Mouse (Mus musculus): ENCODE measurements around the gene Shc2.

Shc2 gene

GRCm38 (mm10) chr10:79668771-79669575 lies 31.3 kb upstream of the Shc2 start, which contains the start of gene Tpgs1:
Tpgs1 (plus strand) TSS chr10:79669369.
- peak; percentile 85 to 86 for DNase-seq (ENCODE audit: low spot score in 2 of 2)

DNA sequence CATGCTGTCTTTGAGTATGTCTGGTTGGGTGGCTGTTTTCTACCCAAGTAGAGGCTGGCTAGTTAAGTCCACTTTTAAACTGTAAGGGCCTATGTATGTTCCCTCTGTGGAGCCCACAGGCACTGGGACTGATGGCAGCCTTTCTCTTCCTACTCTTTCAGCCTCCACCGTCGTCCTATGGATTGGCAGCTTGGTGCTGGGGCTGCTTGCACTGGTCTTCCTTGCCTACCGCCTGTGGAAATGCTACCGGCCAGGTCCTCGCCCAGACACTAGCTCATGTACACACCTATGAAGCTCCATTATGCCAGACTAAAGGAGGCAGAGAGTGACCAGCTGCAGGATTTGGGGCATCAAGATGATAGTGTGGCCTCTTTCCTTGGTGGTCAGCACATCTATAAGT lies 30.4 kb upstream of the Shc2 start:
- no peak for DNase-seq (ENCODE audit: low spot score in 2 of 2)

- no peak for DNase-seq (ENCODE audit: low spot score in 2 of 2)
Observed at GRCm38 (mm10) chr10:79666493-79666892, 28.8 kb upstream of the Shc2 start.

- DNase-seq (ENCODE audit: low spot score in 2 of 2), result no peak
Observed at GRCm38 (mm10) chr10:79665051-79665450, 27.3 kb upstream of the Shc2 start.

DNA sequence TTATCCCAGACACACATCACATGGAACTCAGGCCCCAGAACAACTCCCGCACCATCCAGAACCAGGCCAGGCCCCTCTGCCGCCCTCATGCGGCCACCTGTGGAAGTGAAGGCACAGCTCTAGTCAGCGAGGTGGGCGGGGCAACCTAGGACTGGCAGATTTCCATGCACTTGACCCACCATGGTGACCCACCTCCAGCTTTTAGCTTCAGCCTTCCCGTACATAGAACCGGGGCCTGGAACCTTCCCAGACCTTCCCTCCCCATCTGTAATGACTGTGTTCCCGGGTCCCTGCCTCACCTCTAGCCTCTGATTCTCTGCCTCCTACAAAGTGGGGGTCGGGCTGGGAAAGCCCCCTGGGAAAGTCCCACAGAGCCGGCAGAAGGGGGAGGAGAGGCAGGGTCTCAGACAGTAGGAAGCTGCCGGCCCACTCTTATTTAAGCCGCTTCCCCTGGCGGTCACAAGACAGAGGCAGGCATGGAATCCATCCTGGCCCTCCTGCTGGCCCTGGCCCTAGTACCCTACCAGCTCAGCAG lies 26.5 kb upstream of the Shc2 start, which contains the start of gene Madcam1:
TSS of gene Madcam1 (plus strand) at position 429 of the 535 bp plus-strand sequence.
- DNase-seq (ENCODE audit: low spot score in 2 of 2), result peak; percentile 32 to 60

DNA sequence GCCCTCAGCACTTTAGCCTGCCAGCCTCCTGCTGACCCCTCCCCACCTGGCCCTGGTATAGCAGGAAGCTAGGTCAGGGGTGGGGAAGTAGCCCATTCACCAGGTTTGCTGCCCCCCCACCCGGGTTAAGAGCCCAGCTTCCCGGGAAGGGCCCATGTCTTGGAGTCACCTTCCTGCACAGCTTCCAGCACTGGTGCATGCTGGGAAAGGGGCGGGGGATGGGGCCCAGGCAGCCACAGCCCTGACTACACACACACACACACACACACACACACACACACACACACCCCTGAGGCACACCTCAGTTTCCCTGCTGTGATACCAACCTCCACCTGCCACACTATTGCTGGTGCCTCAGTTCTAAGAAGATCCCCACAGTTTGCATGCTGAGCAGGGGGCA lies 24.1 kb upstream of the Shc2 start:
- no peak for DNase-seq (ENCODE audit: low spot score in 2 of 2)

DNA sequence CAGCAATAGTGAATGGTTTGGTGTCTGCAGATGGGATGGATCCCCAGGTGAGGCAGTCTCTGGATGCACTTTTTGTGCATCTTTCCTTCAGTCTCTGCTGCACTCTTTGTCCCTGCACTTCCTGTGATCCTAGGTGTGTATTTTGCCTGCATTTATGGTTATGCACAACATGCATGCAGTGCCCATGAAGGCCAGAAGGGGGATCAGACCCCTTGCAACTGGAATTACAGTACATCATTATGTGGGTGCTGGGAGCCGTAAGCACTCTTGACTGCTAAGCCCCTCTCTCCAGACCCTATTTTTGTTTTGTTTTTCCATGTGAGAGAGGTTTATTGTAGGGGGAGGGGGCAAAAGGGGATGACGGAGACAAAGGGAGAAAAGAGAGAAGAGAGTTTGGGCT lies 22.6 kb upstream of the Shc2 start:
- DNase-seq (ENCODE audit: low spot score in 2 of 2), result no peak

DNA sequence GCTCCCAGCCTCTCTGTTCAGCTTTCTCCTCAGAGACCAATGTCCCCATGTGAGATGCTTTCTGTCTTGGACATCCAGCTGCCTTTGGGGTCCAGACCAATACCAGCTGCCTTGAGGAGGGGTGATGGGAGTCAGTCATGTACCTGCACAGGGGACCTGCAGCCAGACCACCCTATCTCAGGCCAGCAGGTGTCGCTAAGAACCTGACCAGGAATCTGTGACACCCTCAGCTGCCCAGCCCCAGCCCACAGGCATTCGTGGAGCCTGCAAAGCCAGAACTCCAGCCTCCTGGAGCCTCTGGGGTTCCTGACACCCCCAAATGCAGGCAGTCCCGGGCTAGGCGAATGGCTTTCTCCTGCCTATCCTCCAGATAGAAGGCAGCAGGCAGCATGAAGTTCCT lies 21.1 kb upstream of the Shc2 start:
- no peak for DNase-seq (ENCODE audit: low spot score in 2 of 2)

DNA sequence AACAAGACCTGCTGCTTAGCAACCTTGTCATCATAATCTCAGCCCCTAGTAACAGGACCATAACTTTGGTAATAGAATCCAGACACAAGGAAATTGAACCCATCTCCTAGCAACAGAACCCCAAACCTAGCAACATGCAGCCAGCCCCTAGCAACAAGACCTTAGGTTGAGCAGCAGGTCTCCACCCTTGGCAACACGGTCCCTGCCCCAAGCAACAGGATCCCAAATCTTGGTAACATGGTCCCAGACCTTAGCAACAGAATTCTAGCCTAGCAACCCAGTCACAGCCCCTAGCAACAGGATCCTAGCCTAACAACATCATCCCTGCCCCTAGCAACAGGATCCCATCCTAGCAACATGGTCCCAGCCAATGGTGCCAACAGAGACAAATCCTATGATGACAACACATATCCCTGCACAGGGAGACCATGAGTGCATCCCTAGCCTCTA lies 17.3 kb upstream of the Shc2 start:
- no peak for DNase-seq (ENCODE audit: low spot score in 2 of 2)

DNA sequence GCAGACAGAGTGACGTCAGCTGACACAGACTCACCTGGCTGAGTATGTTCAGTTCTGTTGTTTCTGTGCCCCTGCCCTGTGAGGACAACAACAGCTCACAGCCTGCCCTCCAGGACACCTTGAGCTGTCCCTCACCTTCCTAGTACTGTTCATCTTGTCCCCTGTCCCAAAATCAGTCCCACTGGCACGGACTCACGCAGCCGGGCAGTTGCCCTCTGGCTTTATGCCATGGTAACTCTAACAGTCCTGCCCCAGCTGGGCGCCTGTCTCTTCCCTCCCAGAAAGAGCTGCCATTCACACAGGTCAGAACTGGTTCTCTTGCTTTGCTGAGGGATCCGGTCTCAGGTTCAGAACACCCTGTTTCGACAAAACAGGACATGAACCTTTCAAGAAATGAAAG lies 15.1 kb upstream of the Shc2 start:
- no peak for DNase-seq (ENCODE audit: low spot score in 2 of 2)

GRCm38 (mm10) chr10:79649070-79649751 lies 11.5 kb upstream of the Shc2 start:
- DNase-seq (ENCODE audit: low spot score in 2 of 2), result peak; percentile 58 to 65

DNA sequence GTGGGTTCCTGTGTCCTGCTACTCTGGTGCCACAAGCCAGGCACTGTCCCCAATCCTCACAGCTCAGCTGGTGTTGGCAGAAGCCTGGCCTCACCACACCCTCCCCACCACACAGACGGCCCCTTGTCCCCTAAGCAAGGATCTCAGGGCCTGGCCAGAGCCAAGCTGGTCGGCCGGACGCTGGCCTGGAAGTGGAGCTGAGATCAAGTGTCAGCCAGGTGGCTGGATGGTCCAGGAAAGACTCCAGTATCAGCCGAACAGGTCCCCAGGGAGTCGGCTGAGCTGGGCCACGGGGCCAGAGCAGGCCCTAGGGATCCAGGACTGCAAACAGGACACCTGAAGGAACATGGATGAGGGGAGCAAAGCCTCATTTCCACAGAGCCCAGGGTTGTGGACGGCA lies 8.0 kb upstream of the Shc2 start, which contains the start of gene Odf3l2:
TSS of gene Odf3l2 (minus strand) at position 28 of the 400 bp plus-strand sequence.
- DNase-seq (ENCODE audit: low spot score in 2 of 2), result no peak

GRCm38 (mm10) chr10:79638486-79639204 lies 927 bp upstream of the Shc2 start:
- DNase-seq (ENCODE audit: low spot score in 2 of 2), result peak; percentile 17 to 30

DNA sequence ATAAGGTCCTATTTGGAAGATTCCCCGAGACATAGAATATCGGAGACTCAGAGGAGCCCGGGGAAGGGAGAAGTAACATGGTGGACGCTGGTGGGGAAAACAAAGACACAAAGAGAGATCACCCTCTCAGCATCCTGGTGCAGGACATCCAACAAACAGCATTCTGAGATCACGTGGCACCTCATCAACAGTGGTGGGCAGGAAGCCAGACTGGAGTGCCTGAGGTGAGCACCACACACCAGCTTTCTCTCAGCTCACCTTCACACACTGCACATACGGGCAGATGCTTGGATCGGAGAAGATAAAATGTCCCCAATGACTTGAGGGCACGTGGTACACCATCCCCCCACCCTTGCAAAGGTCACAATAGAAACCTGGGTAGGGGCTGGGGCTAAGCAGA lies 1.4 kb downstream of the Shc2 start:
- DNase-seq (ENCODE audit: low spot score in 2 of 2), result no peak

DNA sequence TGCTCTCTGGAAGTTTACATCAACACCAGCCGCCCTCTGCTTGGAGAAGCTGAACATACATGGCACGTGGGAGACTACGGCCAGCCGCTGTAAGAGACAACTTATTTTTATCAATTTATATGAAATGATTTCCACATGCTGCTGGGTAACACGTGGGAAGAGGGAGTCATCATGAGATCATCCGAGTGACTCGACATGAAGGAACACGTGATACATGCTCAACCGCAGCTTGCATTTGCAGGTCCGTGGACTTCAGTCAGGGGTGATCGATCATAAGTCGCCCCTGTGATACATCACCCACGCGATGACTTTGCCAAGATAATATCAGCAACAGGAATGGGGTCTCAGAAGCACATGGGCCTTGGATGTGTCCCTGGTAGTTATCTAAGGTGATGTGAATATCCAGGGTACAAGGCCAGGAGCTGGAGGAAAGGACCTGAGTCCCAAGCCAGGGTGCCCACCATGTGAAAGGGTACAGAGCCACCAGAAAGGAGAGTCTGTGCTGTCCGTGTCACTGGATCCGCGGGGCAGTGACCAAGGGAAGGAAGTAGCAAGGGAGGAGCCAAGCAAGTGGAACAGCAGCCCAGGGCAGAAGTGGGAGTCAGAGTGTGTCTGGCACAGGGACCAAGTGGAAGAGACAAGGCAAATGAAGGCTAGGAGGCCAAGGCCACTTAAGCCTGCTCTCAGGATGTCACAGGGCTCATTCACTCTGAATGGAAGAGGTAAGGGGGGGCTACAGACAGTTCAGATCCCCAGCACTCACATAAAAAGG lies 4.5 kb downstream of the Shc2 start:
- no peak for DNase-seq (ENCODE audit: low spot score in 2 of 2)

DNA sequence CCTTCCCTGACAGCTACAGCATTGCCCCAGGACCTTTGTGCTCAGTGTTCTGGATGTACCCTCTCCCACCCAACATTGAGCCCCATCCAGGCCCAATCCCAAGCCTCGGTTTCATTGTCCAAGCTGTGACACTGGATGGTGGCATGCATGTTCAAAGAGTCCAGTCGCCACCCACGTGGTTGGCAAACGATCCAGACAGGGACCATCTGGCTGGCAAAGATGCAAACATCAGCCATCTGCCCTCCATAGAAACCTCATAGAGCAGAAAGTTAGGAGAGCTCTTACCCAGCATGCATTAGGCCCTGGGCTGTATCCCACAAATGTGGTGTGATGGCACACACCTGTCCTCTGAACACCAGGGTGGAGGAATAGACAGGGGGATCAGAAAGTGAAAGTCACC lies 6.3 kb downstream of the Shc2 start:
- no peak for DNase-seq (ENCODE audit: low spot score in 2 of 2)

GRCm38 (mm10) chr10:79628377-79628776 lies 9.3 kb downstream of the Shc2 start:
- DNase-seq (ENCODE audit: low spot score in 2 of 2), result no peak

DNA sequence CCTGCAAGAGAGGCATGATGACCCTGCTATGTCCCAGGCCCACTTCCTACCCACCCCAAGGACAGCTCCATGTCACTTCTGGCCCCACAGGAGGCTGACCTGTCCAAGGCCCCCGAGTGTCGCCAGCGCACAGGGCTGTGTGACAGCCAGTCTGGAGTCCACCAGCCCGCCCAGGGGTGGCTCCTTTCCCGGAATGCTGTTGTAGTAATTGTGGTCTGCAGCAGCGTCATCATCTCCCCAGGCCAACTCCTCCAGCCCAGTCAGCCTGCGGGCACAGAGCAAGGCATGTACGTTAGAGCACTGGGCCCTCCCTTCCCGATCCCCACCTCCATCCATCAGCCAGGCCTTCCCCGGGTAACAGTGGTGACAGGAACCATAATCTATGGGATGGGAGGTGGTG lies 11.6 kb downstream of the Shc2 start:
- DNase-seq (ENCODE audit: low spot score in 2 of 2), result no peak

DNA sequence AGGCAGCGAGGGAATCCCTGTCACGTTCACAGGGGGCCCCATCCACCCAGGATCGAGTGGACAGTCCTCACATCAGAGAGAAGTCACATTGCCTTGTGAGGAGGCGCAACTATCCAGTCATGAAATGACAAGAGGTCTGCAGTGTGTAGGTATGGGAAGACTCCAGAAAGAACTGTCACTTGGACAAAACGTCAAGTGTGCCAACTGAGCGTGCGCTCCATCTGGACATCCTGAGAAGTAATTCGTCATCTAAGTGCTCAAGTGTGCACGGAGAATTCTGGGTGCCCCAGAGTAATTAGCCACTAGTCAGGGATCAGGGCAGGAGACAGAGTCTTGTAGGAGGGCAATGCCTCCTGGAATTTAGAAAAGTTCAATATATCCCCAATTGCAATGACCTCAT lies 12.3 kb downstream of the Shc2 start:
- no peak for DNase-seq (ENCODE audit: low spot score in 2 of 2)

- no peak for DNase-seq (ENCODE audit: low spot score in 2 of 2)
Observed at GRCm38 (mm10) chr10:79623950-79624349, 13.8 kb downstream of the Shc2 start.

GRCm38 (mm10) chr10:79616376-79616775 lies 21.3 kb downstream of the Shc2 start:
- no peak for DNase-seq (ENCODE audit: low spot score in 2 of 2)
